Mouse (Mus musculus): ENCODE data around the gene Pawr. TPM values are rescaled to one million over a fixed set of nuclear protein-coding genes. Genes with fewer than 3 reads are reported as not detected.
A peak's percentile ranks its signal among the peaks of the same experiment; 100 is the strongest.
"Not testable (repeated sequence)": the region's sequence is repeated elsewhere in the genome, so short reads cannot be mapped to it uniquely, and the experiment has no call there.

The Pawr gene
- total and polyA plus RNA-seq, 2 experiments from 2014 or later: 3.0 to 5.0 TPM

GRCm38 (mm10) chr10:108433976-108434375, 102.1 kb downstream of the Pawr start:
- Histone ChIP-seq H3K4me2 (ENCODE audit: low read depth) (no peak overlapping the region; the same call in 1 of the 2 replicates), H3K27me3 (ENCODE audit: insufficient read depth, low read length) (no peaks in the 10 kb centered on the region), H3K27ac (ENCODE audit: low read depth, low read length) (no peak overlapping the region), H3K36me3 (ENCODE audit: insufficient read depth) (no peaks in the 10 kb centered on the region), H3K4me3 (ENCODE audit: low read depth, low read length) (no peak overlapping the region), H3K9me3 (ENCODE audit: low read length) (no peaks in the 10 kb centered on the region), H3K4me1 (ENCODE audit: insufficient read depth) (no peaks in the 10 kb centered on the region), H3K9ac (no peak overlapping the region)
- TF ChIP-seq CTCF (IDR thresholded peaks at IDR 0.05; ENCODE audit: low read depth): no peak
- ATAC-seq: no peak
- DNase-seq: no peak
- 10% methylated on average over 15 of the region's 15 CpGs for WGBS

GRCm38 (mm10) chr10:108435616-108436015, 103.7 kb downstream of the Pawr start:
- no peak overlapping the region for H3K4me3 ChIP-seq (ENCODE audit: low read depth, low read length)
- no peaks in the 10 kb centered on the region for H3K9me3 ChIP-seq (ENCODE audit: low read length)
- H3K27me3 ChIP-seq (ENCODE audit: insufficient read depth, low read length): no peaks in the 10 kb centered on the region
- ATAC-seq (peak; percentile 89), DNase-seq (peak; percentile 68)
- 21% methylated on average over 5 of the region's 5 CpGs for WGBS
- H3K9ac ChIP-seq: no peak overlapping the region
- peak; percentile 80 for TF ChIP-seq CTCF (IDR thresholded peaks at IDR 0.05; ENCODE audit: low read depth)
- H3K4me2 ChIP-seq (ENCODE audit: low read depth): no peak overlapping the region
- H3K27ac ChIP-seq (ENCODE audit: low read depth, low read length): no peak overlapping the region
- no peaks in the 10 kb centered on the region for H3K36me3 ChIP-seq (ENCODE audit: insufficient read depth)
- H3K4me1 ChIP-seq (ENCODE audit: insufficient read depth): no peaks in the 10 kb centered on the region

- no peak for ATAC-seq
- 54% methylated on average over 8 of the region's 8 CpGs for WGBS
- Histone ChIP-seq H3K36me3 (ENCODE audit: insufficient read depth) (no peaks in the 10 kb centered on the region), H3K27me3 (ENCODE audit: insufficient read depth, low read length) (no peaks in the 10 kb centered on the region), H3K4me3 (ENCODE audit: low read depth, low read length) (no peak overlapping the region), H3K4me1 (ENCODE audit: insufficient read depth) (no peaks in the 10 kb centered on the region), H3K9me3 (ENCODE audit: low read length) (no peaks in the 10 kb centered on the region), H3K4me2 (ENCODE audit: low read depth) (no peak overlapping the region), H3K27ac (ENCODE audit: low read depth, low read length) (no peak overlapping the region), H3K9ac (no peak overlapping the region)
- DNase-seq: no peak
- TF ChIP-seq CTCF (IDR thresholded peaks at IDR 0.05; ENCODE audit: low read depth): no peak
Measured at GRCm38 (mm10) chr10:108436365-108436764, 104.4 kb downstream of the Pawr start.

DNA sequence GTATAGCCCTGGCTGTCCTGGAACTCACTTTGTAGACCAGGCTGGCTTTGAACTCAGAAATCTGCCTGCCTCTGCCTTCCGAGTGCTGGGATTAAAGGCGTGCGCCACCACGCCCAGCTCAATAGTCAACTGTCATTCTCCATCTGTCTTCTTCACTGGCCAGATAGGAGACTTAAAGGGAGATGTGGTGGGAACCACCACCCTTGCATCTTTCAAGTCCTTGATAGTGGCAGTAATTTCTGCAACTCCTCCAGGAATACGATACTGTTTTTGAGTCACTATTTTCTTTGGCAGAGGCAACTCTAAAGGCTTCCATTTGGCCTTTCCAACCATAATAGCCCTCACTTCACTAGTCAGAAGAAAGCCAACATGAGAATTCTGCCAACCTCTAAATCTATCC, 108.3 kb downstream of the Pawr start:
- DNase-seq; H3K9me3 ChIP-seq (ENCODE audit: low read length); H3K27ac ChIP-seq (ENCODE audit: low read depth, low read length); H3K36me3 ChIP-seq (ENCODE audit: insufficient read depth); H3K9ac ChIP-seq; H3K4me1 ChIP-seq (ENCODE audit: insufficient read depth); H3K4me2 ChIP-seq (ENCODE audit: low read depth); H3K27me3 ChIP-seq (ENCODE audit: insufficient read depth, low read length); ATAC-seq; H3K4me3 ChIP-seq (ENCODE audit: low read depth, low read length): not testable (repeated sequence)
- 97% methylated on average over 5 of the region's 5 CpGs for WGBS

DNA sequence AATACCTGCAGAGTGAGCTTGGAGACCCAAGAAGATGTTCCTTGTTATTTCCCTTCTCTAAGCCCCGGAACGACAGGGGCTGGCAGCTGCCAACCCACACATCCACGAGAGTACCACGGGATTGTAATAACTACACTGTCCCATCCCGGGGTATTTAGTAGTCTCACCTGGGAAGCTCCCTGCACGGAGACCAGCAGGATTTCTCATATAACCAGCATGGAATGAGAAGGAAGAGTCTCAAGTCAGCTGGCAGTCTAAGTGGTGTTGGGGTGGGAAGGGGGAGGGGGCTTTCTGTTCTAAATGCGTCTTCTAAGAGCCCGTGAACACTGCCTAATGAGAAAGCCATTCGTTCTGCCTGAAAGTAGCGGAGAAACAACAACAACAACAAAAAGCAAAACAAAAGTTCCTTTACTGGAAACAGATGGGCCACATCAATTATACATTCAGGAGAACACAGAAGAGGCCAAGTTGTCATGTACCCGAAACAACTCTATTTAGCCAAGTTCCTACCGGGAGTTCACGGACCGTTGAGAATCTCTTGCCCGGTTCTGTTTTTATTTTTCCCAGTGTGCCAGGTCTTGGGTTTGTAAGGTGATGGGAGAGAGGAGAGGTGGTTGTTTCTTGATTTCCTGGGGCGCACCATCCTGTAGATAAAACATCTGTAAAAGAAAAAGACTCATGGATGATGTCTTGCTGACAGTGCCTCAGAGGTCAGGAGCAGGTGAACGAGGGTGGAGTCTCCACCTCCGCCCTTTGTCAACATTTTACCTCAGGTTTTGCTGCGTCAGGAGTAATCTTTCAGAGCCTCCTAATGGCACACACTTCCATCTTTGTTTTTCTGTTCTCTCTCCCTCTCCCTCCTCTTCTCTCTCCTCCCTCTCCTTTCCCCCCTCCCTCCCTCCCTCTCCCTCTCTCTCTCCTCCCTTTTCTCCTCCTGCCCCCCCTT, 112.3 kb downstream of the Pawr start:
- DNase-seq (peak; percentile 21), ATAC-seq (peak; percentile 56)
- TF ChIP-seq CTCF (IDR thresholded peaks at IDR 0.05; ENCODE audit: low read depth): no peak

GRCm38 (mm10) chr10:108445123-108445522, 113.2 kb downstream of the Pawr start:
- no peak overlapping the region for H3K4me3 ChIP-seq (ENCODE audit: low read depth, low read length)
- H3K27me3 ChIP-seq (ENCODE audit: insufficient read depth, low read length): no peaks in the 10 kb centered on the region
- no peaks in the 10 kb centered on the region for H3K9me3 ChIP-seq (ENCODE audit: low read length)
- no peaks in the 10 kb centered on the region for H3K4me1 ChIP-seq (ENCODE audit: insufficient read depth)
- 84% methylated on average over 4 of the region's 4 CpGs for WGBS
- no peak for TF ChIP-seq CTCF (IDR thresholded peaks at IDR 0.05; ENCODE audit: low read depth)
- no peak overlapping the region for H3K27ac ChIP-seq (ENCODE audit: low read depth, low read length)
- no peaks in the 10 kb centered on the region for H3K36me3 ChIP-seq (ENCODE audit: insufficient read depth)
- H3K9ac ChIP-seq: no peak overlapping the region
- H3K4me2 ChIP-seq (ENCODE audit: low read depth): no peak overlapping the region
- DNase-seq (no peak), ATAC-seq (no peak)

More for the DNA sequence above, 112.3 kb downstream of the Pawr start:
- Histone ChIP-seq H3K27me3 (ENCODE audit: insufficient read depth, low read length) (no peaks in the 10 kb centered on the region), H3K4me2 (ENCODE audit: low read depth) (no peak overlapping the region), H3K36me3 (ENCODE audit: insufficient read depth) (no peaks in the 10 kb centered on the region), H3K9me3 (ENCODE audit: low read length) (no peaks in the 10 kb centered on the region), H3K27ac (ENCODE audit: low read depth, low read length) (no peak overlapping the region), H3K4me1 (ENCODE audit: insufficient read depth) (no peaks in the 10 kb centered on the region), H3K4me3 (ENCODE audit: low read depth, low read length) (no peak overlapping the region), H3K9ac (no peak overlapping the region)
- 39% methylated on average over 19 of the region's 19 CpGs for WGBS

DNA sequence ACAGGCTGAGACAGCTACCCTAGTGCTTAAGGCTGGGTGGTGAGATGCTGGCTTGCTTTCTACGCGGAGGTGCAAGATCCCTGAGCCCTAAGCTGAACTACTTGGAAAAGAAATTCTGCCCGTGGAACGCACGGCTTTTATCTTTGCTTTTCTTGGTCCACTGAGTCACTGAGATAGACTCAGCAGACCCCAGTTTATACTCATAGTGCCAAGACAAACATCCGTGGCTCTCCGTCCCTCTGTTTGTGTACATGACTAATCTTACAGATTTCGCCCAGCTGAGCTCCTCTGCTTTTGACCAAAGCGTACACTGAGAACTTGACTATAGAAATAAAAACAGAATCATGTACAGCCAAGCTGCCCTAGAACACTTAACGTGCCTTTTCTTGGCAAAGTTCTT, 113.7 kb downstream of the Pawr start:
- DNase-seq (no peak), ATAC-seq (no peak)
- H3K4me2 ChIP-seq (ENCODE audit: low read depth): peak overlapping the region; percentile 53; the same call in 1 of the 2 replicates
- no peaks in the 10 kb centered on the region for H3K9me3 ChIP-seq (ENCODE audit: low read length)
- no peak for TF ChIP-seq CTCF (IDR thresholded peaks at IDR 0.05; ENCODE audit: low read depth)
- WGBS: 77% methylated on average over 10 of the region's 10 CpGs
- no peaks in the 10 kb centered on the region for H3K27me3 ChIP-seq (ENCODE audit: insufficient read depth, low read length)
- H3K27ac ChIP-seq (ENCODE audit: low read depth, low read length): no peak overlapping the region
- no peak overlapping the region for H3K9ac ChIP-seq
- H3K36me3 ChIP-seq (ENCODE audit: insufficient read depth): no peaks in the 10 kb centered on the region
- H3K4me3 ChIP-seq (ENCODE audit: low read depth, low read length): no peak overlapping the region
- no peaks in the 10 kb centered on the region for H3K4me1 ChIP-seq (ENCODE audit: insufficient read depth)
